Comparison of ENCODE assay signal across 21 mouse cellular contexts in genomic region chr9:60962086-60962485, GRCm38 (mm10).
DNase-seq lines count a peak whose midpoint lies in the region; ATAC-seq and TF ChIP-seq lines count a peak whose summit lies in the region.
"Had no signal": no experiment of that assay in that cellular context is flagged by ENCODE, and none has a peak within 500 bp of the region (broad histone marks: within the 10 kb centered on the region; RNA-seq: fewer than 3 reads in every experiment).

No protein-coding gene starts in this region.

- H3K9me3 ChIP-seq in embryonic facial prominence, embryonic 12.5 days, result no peaks in the 10 kb centered on the region
- no peaks in the 10 kb centered on the region for H3K9me3 ChIP-seq in limb, embryonic 14.5 days (ENCODE audit: control insufficient read depth, low read length)
- H3K9me3 ChIP-seq: forebrain, embryonic 10.5 days; heart, embryonic 15.5 days; hindbrain, embryonic 13.5 days had no signal

- peak; percentile 55 for DNase-seq in 3T3-L1 (ENCODE audit: low read depth, low spot score)
- DNase-seq in forelimb bud, embryonic 11.5 days (ENCODE audit: low read depth, low spot score), result peak; percentile 58
- peak; percentile 75 for DNase-seq in limb, embryonic 14.5 days (ENCODE audit: low spot score)
- no peak for DNase-seq in gastrocnemius, adult 2 months
- DNase-seq in left cerebral cortex, postnatal 4 days, result no peak
- no peak for DNase-seq in adrenal gland, postnatal 10 days
- DNase-seq: adrenal gland, adult 8-10 months; cerebellum, adult 11 months; cerebellum, adult 8-10 months; cerebellum, postnatal 14 days; gastrocnemius, postnatal 10 days; heart, adult 18-20 months; heart, postnatal 14 days had no signal

- H3K27me3 ChIP-seq in embryonic facial prominence, embryonic 12.5 days, result no peaks in the 10 kb centered on the region
- H3K27me3 ChIP-seq in limb, embryonic 14.5 days (ENCODE audit: control insufficient read depth, insufficient read depth, low read length), result no peaks in the 10 kb centered on the region

- H3K4me3 ChIP-seq in embryonic facial prominence, embryonic 12.5 days, result no peak overlapping the region
- H3K4me3 ChIP-seq in limb, embryonic 14.5 days (replicated peaks; ENCODE audit: low read length), result no peak overlapping the region
- H3K4me3 ChIP-seq in gastrocnemius, adult 2 months, result no peak overlapping the region
- H3K4me3 ChIP-seq: erythroblast, embryonic 14.5 days; forebrain, embryonic 10.5 days; heart, embryonic 15.5 days; hindbrain, embryonic 13.5 days had no signal

- H3K4me1 ChIP-seq in embryonic facial prominence, embryonic 12.5 days, result peaks cover 17% of the 10 kb centered on the region; the same call in 1 of the 2 replicates
- peaks cover 12% of the 10 kb centered on the region; the same call in 1 of the 2 replicates for H3K4me1 ChIP-seq in limb, embryonic 14.5 days (ENCODE audit: control insufficient read depth, insufficient read depth, low read length)
- H3K4me1 ChIP-seq: heart, embryonic 15.5 days had no signal

- ATAC-seq in embryonic facial prominence, embryonic 12.5 days (ENCODE audit: insufficient number of reproducible peaks, insufficient read depth, low FRiP score, low TSS enrichment), result no peak
- peak; percentile 60; the same call in 1 of the 2 replicates for ATAC-seq in limb, embryonic 14.5 days (ENCODE audit: low FRiP score, low read depth)
- ATAC-seq: forebrain, embryonic 14.5 days; hindbrain, postnatal 0 days had no signal

- intact Hi-C loops in gastrocnemius, adult 2 months (cut with DNase I), result no loop called here
- intact Hi-C loops in left cerebral cortex, postnatal 4 days (cut with DNase I), result no loop called here

- H3K27ac ChIP-seq in embryonic facial prominence, embryonic 12.5 days, result 0 out of 2 replicates have a peak overlapping the region, but pooled peaks have one; percentile 1
- no peak overlapping the region; the same call in 1 of the 2 replicates for H3K27ac ChIP-seq in limb, embryonic 14.5 days (replicated peaks; ENCODE audit: low read depth, low read length)
- H3K27ac ChIP-seq in gastrocnemius, adult 2 months, result no peak overlapping the region
- H3K27ac ChIP-seq: forebrain, embryonic 10.5 days; heart, embryonic 15.5 days; hindbrain, embryonic 13.5 days; hindbrain, postnatal 0 days had no signal

- H3K9ac ChIP-seq in embryonic facial prominence, embryonic 12.5 days, result no peak overlapping the region
- H3K9ac ChIP-seq in limb, embryonic 14.5 days (ENCODE audit: low read depth, low read length, severe bottlenecking), result no peak overlapping the region
- H3K9ac ChIP-seq: heart, embryonic 15.5 days; hindbrain, embryonic 13.5 days had no signal

- TF ChIP-seq POLR2A in limb, embryonic 14.5 days (IDR thresholded peaks at IDR 0.05; ENCODE audit: borderline replicate concordance, extremely low read depth, insufficient read depth, insufficient read length), result no peak

- no peak for TF ChIP-seq CTCF in gastrocnemius, adult 2 months (IDR thresholded peaks at IDR 0.05)

- no peaks in the 10 kb centered on the region for H3K36me3 ChIP-seq in embryonic facial prominence, embryonic 12.5 days
- H3K36me3 ChIP-seq in limb, embryonic 14.5 days (ENCODE audit: control insufficient read depth, insufficient read depth, low read length), result no peaks in the 10 kb centered on the region
- H3K36me3 ChIP-seq: forebrain, embryonic 10.5 days; heart, embryonic 15.5 days; hindbrain, embryonic 13.5 days had no signal

- 33% methylated on average over 4 of the region's 4 CpGs for WGBS in embryonic facial prominence, embryonic 12.5 days
- WGBS in limb, embryonic 14.5 days, result 17% methylated on average over 4 of the region's 4 CpGs

- no peak overlapping the region for H3K4me2 ChIP-seq in embryonic facial prominence, embryonic 12.5 days (replicated peaks)
- no peak overlapping the region for H3K4me2 ChIP-seq in limb, embryonic 14.5 days (replicated peaks; ENCODE audit: low read depth, low read length, severe bottlenecking)
- H3K4me2 ChIP-seq: heart, embryonic 11.5 days; heart, embryonic 15.5 days; hindbrain, embryonic 13.5 days had no signal

Comparison
In these comparisons a context has a peak if more than half of its experiments do, and no peak if none do; other contexts are left out.
1. DNase-seq: peak in 3T3-L1 (single experiment), forelimb bud, embryonic 11.5 days (single experiment) and limb, embryonic 14.5 days (single experiment); none in gastrocnemius, adult 2 months (single experiment), left cerebral cortex, postnatal 4 days (single experiment) and adrenal gland, postnatal 10 days (single experiment).